Mouse (Mus musculus) lung, adult 2 months (tissue): ENCODE measurements around the gene Fam19a2. TPM values are rescaled to one million over a fixed set of nuclear protein-coding genes. Genes with fewer than 3 reads are reported as not detected.

Experiments
- DNase-seq: peaks from one replicate; pipeline ENCODE4 v3.0.0; 2022
- H3K4me1 ChIP-seq: fragments of 200-500 bp; 2 replicates; pipeline ENCODE4 v1.6.1; 2011; ENCODE audit warnings: low read length; ENCODE audit not compliant: control insufficient read depth, insufficient read depth
- H3K4me3 ChIP-seq: fragments of 200-500 bp; replicated peaks from 2 replicates; pipeline ENCODE3; 2011; ENCODE audit warnings: low read depth, mild to moderate bottlenecking, control low read depth, low read length; ENCODE audit errors: extremely low read depth
- CTCF ChIP-seq: fragments of 200-500 bp; IDR thresholded peaks from 2 replicates; pipeline ENCODE4 v1.5.1; 2011; ENCODE audit warnings: mild to moderate bottlenecking, low read length, control low read depth; ENCODE audit not compliant: insufficient read depth
- POLR2A ChIP-seq: fragments of 200-500 bp; IDR thresholded peaks from 2 replicates; pipeline ENCODE4 v1.6.1; 2011; ENCODE audit warnings: low read depth, mild to moderate bottlenecking, control low read depth, low read length, borderline replicate concordance; ENCODE audit errors: extremely low read depth
- WGBS: fragments of 180-500 bp; shearing (Covaris S2); methylation state at CpG from one replicate; pipeline ENCODE4 v1.1.7; 2018; 5-methylcytosine and 5-hydroxymethylcytosine counted together
- polyA plus RNA-seq: library from polyadenylated mRNA; depleted of rRNA; stranded (reverse); fragments of >200 nt; gene quantifications from 2 replicates; pipeline ENCODE4 v1.2.3, GENCODE M21; 2012

Fam19a2 gene
- polyA plus RNA-seq, 1 experiment: 0.07 TPM

GRCm38 (mm10) chr10:123605671-123606070 lies 341.9 kb downstream of the Fam19a2 start:
- no peak for TF ChIP-seq CTCF
- TF ChIP-seq POLR2A: no peak
- Histone ChIP-seq H3K4me1 (no peaks in the 10 kb centered on the region), H3K4me3 (no peak overlapping the region)
- no peak for DNase-seq
- WGBS: 32% methylated on average over 2 of the region's 2 CpGs

GRCm38 (mm10) chr10:123626691-123627090 lies 362.9 kb downstream of the Fam19a2 start:
- Histone ChIP-seq H3K4me1 (no peaks in the 10 kb centered on the region), H3K4me3 (no peak overlapping the region)
- 78% methylated on average over 2 of the region's 2 CpGs for WGBS
- TF ChIP-seq POLR2A: no peak
- no peak for TF ChIP-seq CTCF
- no peak for DNase-seq

- no peak for DNase-seq
- TF ChIP-seq POLR2A: no peak
- no peak for TF ChIP-seq CTCF
- Histone ChIP-seq H3K4me3 (no peak overlapping the region), H3K4me1 (no peaks in the 10 kb centered on the region)
- WGBS: 68% methylated on average over 5 of the region's 5 CpGs
Observed at GRCm38 (mm10) chr10:123629248-123629744, 365.5 kb downstream of the Fam19a2 start.

- 48% methylated on average over 5 of the region's 5 CpGs for WGBS
- DNase-seq: no peak
- H3K4me1 ChIP-seq: no peaks in the 10 kb centered on the region
- TF ChIP-seq POLR2A (no peak), CTCF (no peak)
- H3K4me3 ChIP-seq: no peak overlapping the region
Observed at GRCm38 (mm10) chr10:123632029-123632428, 368.2 kb downstream of the Fam19a2 start.

GRCm38 (mm10) chr10:123636655-123637054 lies 372.9 kb downstream of the Fam19a2 start:
- no peak for DNase-seq
- Histone ChIP-seq H3K4me1 (no peaks in the 10 kb centered on the region), H3K4me3 (no peak overlapping the region)
- WGBS: 82% methylated on average over 5 of the region's 5 CpGs
- no peak for TF ChIP-seq CTCF

- Histone ChIP-seq H3K4me3 (no peak overlapping the region), H3K4me1 (no peaks in the 10 kb centered on the region)
- no peak for TF ChIP-seq CTCF
- no peak for TF ChIP-seq POLR2A
- DNase-seq: no peak
Observed at GRCm38 (mm10) chr10:123637496-123637895, 373.7 kb downstream of the Fam19a2 start.

- TF ChIP-seq CTCF (no peak), POLR2A (no peak)
- DNase-seq: no peak
- Histone ChIP-seq H3K4me3 (no peak overlapping the region), H3K4me1 (no peaks in the 10 kb centered on the region)
- WGBS: 92% methylated on average over 4 of the region's 4 CpGs
Observed at GRCm38 (mm10) chr10:123645568-123645967, 381.8 kb downstream of the Fam19a2 start.

- no peak overlapping the region for H3K4me3 ChIP-seq
- H3K4me1 ChIP-seq: no peaks in the 10 kb centered on the region
- TF ChIP-seq POLR2A: no peak
- no peak for TF ChIP-seq CTCF
- no peak for DNase-seq
Observed at GRCm38 (mm10) chr10:123671208-123671607, 407.4 kb downstream of the Fam19a2 start.

- 18% methylated on average over 7 of the region's 7 CpGs for WGBS
- DNase-seq: no peak
- no peak overlapping the region for H3K4me3 ChIP-seq
- TF ChIP-seq POLR2A (no peak), CTCF (no peak)
- no peaks in the 10 kb centered on the region for H3K4me1 ChIP-seq
Observed at GRCm38 (mm10) chr10:123678284-123678864, 414.6 kb downstream of the Fam19a2 start.

- H3K4me1 ChIP-seq: no peaks in the 10 kb centered on the region
- TF ChIP-seq POLR2A (no peak), CTCF (no peak)
- WGBS: 49% methylated on average over 9 of the region's 9 CpGs
- H3K4me3 ChIP-seq: no peak overlapping the region
- no peak for DNase-seq
Observed at GRCm38 (mm10) chr10:123682718-123683255, 419.0 kb downstream of the Fam19a2 start.
